Mouse (Mus musculus): ENCODE measurements at regions not wholly inside any gene's neighbourhood (a gene's known extent, or its start where the extent isn't known, plus 50 kb on each side); places are given as distances from the start of the nearest gene placed in this dataset.

- Histone ChIP-seq H3K36me3 (ENCODE audit: control insufficient read depth, insufficient read depth, low read length) (no peaks in the 10 kb centered on the region), H3K4me2 (ENCODE audit: low read length) (no peak overlapping the region), H3K27me3 (ENCODE audit: control insufficient read depth, insufficient read depth, low read length) (peaks cover 3% of the 10 kb centered on the region; the same call in 1 of the 2 replicates), H3K4me1 (ENCODE audit: control insufficient read depth in 2 of 2, insufficient read depth in 2 of 2, low read length in 2 of 2) (peaks cover 0 to 4% of the 10 kb centered on the region in 2 experiments; a peak in 2 of 4 replicates), H3K27ac (replicated peaks in 1 of 2; ENCODE audit: control insufficient read depth in 1 of 2, insufficient read depth in 1 of 2, low read depth in 2 of 2, low read length in 2 of 2) (no peak overlapping the region), H3K9ac (ENCODE audit: low read length) (no peak overlapping the region), H3K4me3 (ENCODE audit: control insufficient read depth in 1 of 2, insufficient read depth in 1 of 2, low read depth in 1 of 2, low read length in 2 of 2) (no peak overlapping the region), H3K9me3 (ENCODE audit: control insufficient read depth, low read length) (no peaks in the 10 kb centered on the region)
- no peak for ATAC-seq (ENCODE audit: insufficient number of reproducible peaks, insufficient read depth, low FRiP score, low read depth)
- WGBS, result 65% methylated on average over 15 of the region's 15 CpGs
These were observed 70.8 kb downstream of the Sall1 start for GRCm38 (mm10) chr8:88972993-88973690.

- no peak overlapping the region for H3K4me3 ChIP-seq (ENCODE audit: control insufficient read depth in 1 of 2, insufficient read depth in 1 of 2, low read depth in 1 of 2, low read length in 2 of 2)
- no peak for ATAC-seq (ENCODE audit: insufficient number of reproducible peaks, insufficient read depth, low FRiP score, low read depth)
- H3K9me3 ChIP-seq (ENCODE audit: control insufficient read depth, low read length), result 0 out of 2 replicates have a peak, but pooled peaks cover 11% of the 10 kb centered on the region
- no peak overlapping the region for H3K27ac ChIP-seq (replicated peaks in 1 of 2; ENCODE audit: control insufficient read depth in 1 of 2, insufficient read depth in 1 of 2, low read depth in 2 of 2, low read length in 2 of 2)
- no peaks in the 10 kb centered on the region for H3K36me3 ChIP-seq (ENCODE audit: control insufficient read depth, insufficient read depth, low read length)
- no peak overlapping the region for H3K9ac ChIP-seq (ENCODE audit: low read length)
- no peaks in the 10 kb centered on the region for H3K27me3 ChIP-seq (ENCODE audit: control insufficient read depth, insufficient read depth, low read length)
- H3K4me2 ChIP-seq (ENCODE audit: low read length), result no peak overlapping the region
- no peaks in the 10 kb centered on the region for H3K4me1 ChIP-seq (ENCODE audit: control insufficient read depth in 2 of 2, insufficient read depth in 2 of 2, low read length in 2 of 2)
These were observed 85.1 kb downstream of the Sall1 start for GRCm38 (mm10) chr8:88958843-88959242.

GRCm38 (mm10) chr8:88953178-88953577, 90.8 kb downstream of the Sall1 start:
- ATAC-seq (ENCODE audit: insufficient number of reproducible peaks, insufficient read depth, low FRiP score, low read depth), result no peak
- no peak overlapping the region for H3K4me3 ChIP-seq (ENCODE audit: control insufficient read depth in 1 of 2, insufficient read depth in 1 of 2, low read depth in 1 of 2, low read length in 2 of 2)
- no peaks in the 10 kb centered on the region for H3K36me3 ChIP-seq (ENCODE audit: control insufficient read depth, insufficient read depth, low read length)
- no peak overlapping the region for H3K27ac ChIP-seq (replicated peaks in 1 of 2; ENCODE audit: control insufficient read depth in 1 of 2, insufficient read depth in 1 of 2, low read depth in 2 of 2, low read length in 2 of 2)
- WGBS, result 72% methylated on average over 2 of the region's 2 CpGs
- H3K9me3 ChIP-seq (ENCODE audit: control insufficient read depth, low read length), result 0 out of 2 replicates have a peak, but pooled peaks cover 11% of the 10 kb centered on the region
- H3K4me1 ChIP-seq (ENCODE audit: control insufficient read depth in 2 of 2, insufficient read depth in 2 of 2, low read length in 2 of 2), result peaks cover 0 to 2% of the 10 kb centered on the region in 2 experiments; a peak in 2 of 4 replicates
- H3K9ac ChIP-seq (ENCODE audit: low read length), result no peak overlapping the region
- no peak overlapping the region for H3K4me2 ChIP-seq (ENCODE audit: low read length)
- H3K27me3 ChIP-seq (ENCODE audit: control insufficient read depth, insufficient read depth, low read length), result no peaks in the 10 kb centered on the region

- no peak for ATAC-seq (ENCODE audit: insufficient number of reproducible peaks, insufficient read depth, low FRiP score, low read depth)
- 85% methylated on average over 7 of the region's 7 CpGs for WGBS
These were observed 92.2 kb downstream of the Sall1 start for GRCm38 (mm10) chr8:88951829-88952155.

GRCm38 (mm10) chr8:88951145-88951828, 92.7 kb downstream of the Sall1 start:
- ATAC-seq (ENCODE audit: insufficient number of reproducible peaks, insufficient read depth, low FRiP score, low read depth), result no peak
- H3K4me1 ChIP-seq (ENCODE audit: control insufficient read depth in 2 of 2, insufficient read depth in 2 of 2, low read length in 2 of 2), result peaks cover 0 to 2% of the 10 kb centered on the region in 2 experiments; a peak in 2 of 4 replicates
- no peaks in the 10 kb centered on the region for H3K36me3 ChIP-seq (ENCODE audit: control insufficient read depth, insufficient read depth, low read length)
- no peaks in the 10 kb centered on the region for H3K27me3 ChIP-seq (ENCODE audit: control insufficient read depth, insufficient read depth, low read length)
- no peak overlapping the region for H3K4me2 ChIP-seq (ENCODE audit: low read length)
- H3K27ac ChIP-seq (replicated peaks in 1 of 2; ENCODE audit: control insufficient read depth in 1 of 2, insufficient read depth in 1 of 2, low read depth in 2 of 2, low read length in 2 of 2), result no peak overlapping the region
- H3K9ac ChIP-seq (ENCODE audit: low read length), result no peak overlapping the region
- H3K9me3 ChIP-seq (ENCODE audit: control insufficient read depth, low read length), result no peaks in the 10 kb centered on the region
- no peak overlapping the region for H3K4me3 ChIP-seq (ENCODE audit: control insufficient read depth in 1 of 2, insufficient read depth in 1 of 2, low read depth in 1 of 2, low read length in 2 of 2)
- 81% methylated on average over 16 of the region's 16 CpGs for WGBS

More at GRCm38 (mm10) chr8:88951829-88952155, 92.2 kb downstream of the Sall1 start:
- Histone ChIP-seq H3K4me2 (ENCODE audit: low read length) (no peak overlapping the region), H3K27me3 (ENCODE audit: control insufficient read depth, insufficient read depth, low read length) (no peaks in the 10 kb centered on the region), H3K36me3 (ENCODE audit: control insufficient read depth, insufficient read depth, low read length) (no peaks in the 10 kb centered on the region), H3K4me1 (ENCODE audit: control insufficient read depth in 2 of 2, insufficient read depth in 2 of 2, low read length in 2 of 2) (peaks cover 0 to 2% of the 10 kb centered on the region in 2 experiments; a peak in 2 of 4 replicates), H3K9ac (ENCODE audit: low read length) (no peak overlapping the region), H3K4me3 (ENCODE audit: control insufficient read depth in 1 of 2, insufficient read depth in 1 of 2, low read depth in 1 of 2, low read length in 2 of 2) (no peak overlapping the region), H3K9me3 (ENCODE audit: control insufficient read depth, low read length) (0 out of 2 replicates have a peak, but pooled peaks cover 2% of the 10 kb centered on the region), H3K27ac (replicated peaks in 1 of 2; ENCODE audit: control insufficient read depth in 1 of 2, insufficient read depth in 1 of 2, low read depth in 2 of 2, low read length in 2 of 2) (no peak overlapping the region)

- H3K36me3 ChIP-seq (ENCODE audit: control insufficient read depth, insufficient read depth, low read length), result no peaks in the 10 kb centered on the region
- H3K4me3 ChIP-seq (ENCODE audit: control insufficient read depth in 1 of 2, insufficient read depth in 1 of 2, low read depth in 1 of 2, low read length in 2 of 2), result no peak overlapping the region
- H3K4me2 ChIP-seq (ENCODE audit: low read length), result no peak overlapping the region
- no peak for ATAC-seq (ENCODE audit: insufficient number of reproducible peaks, insufficient read depth, low FRiP score, low read depth)
- no peaks in the 10 kb centered on the region for H3K27me3 ChIP-seq (ENCODE audit: control insufficient read depth, insufficient read depth, low read length)
- no peaks in the 10 kb centered on the region for H3K9me3 ChIP-seq (ENCODE audit: control insufficient read depth, low read length)
- 91% methylated on average over 6 of the region's 6 CpGs for WGBS
- no peak overlapping the region for H3K9ac ChIP-seq (ENCODE audit: low read length)
- H3K27ac ChIP-seq (replicated peaks in 1 of 2; ENCODE audit: control insufficient read depth in 1 of 2, insufficient read depth in 1 of 2, low read depth in 2 of 2, low read length in 2 of 2), result no peak overlapping the region
- H3K4me1 ChIP-seq (ENCODE audit: control insufficient read depth in 2 of 2, insufficient read depth in 2 of 2, low read length in 2 of 2), result peaks cover 0 to 2% of the 10 kb centered on the region in 2 experiments; a peak in 2 of 4 replicates
These were observed 94.0 kb downstream of the Sall1 start for GRCm38 (mm10) chr8:88949975-88950374.

- 64% methylated on average over 16 of the region's 16 CpGs for WGBS
- Histone ChIP-seq H3K4me3 (ENCODE audit: control insufficient read depth in 1 of 2, insufficient read depth in 1 of 2, low read depth in 1 of 2, low read length in 2 of 2) (no peak overlapping the region), H3K4me2 (ENCODE audit: low read length) (no peak overlapping the region)
These were observed 95.0 kb downstream of the Sall1 start for GRCm38 (mm10) chr8:88948981-88949380.

More at GRCm38 (mm10) chr8:88948981-88949380, 95.0 kb downstream of the Sall1 start:
- peaks cover 0 to 2% of the 10 kb centered on the region in 2 experiments; a peak in 2 of 4 replicates for H3K4me1 ChIP-seq (ENCODE audit: control insufficient read depth in 2 of 2, insufficient read depth in 2 of 2, low read length in 2 of 2)
- no peak overlapping the region for H3K27ac ChIP-seq (replicated peaks in 1 of 2; ENCODE audit: control insufficient read depth in 1 of 2, insufficient read depth in 1 of 2, low read depth in 2 of 2, low read length in 2 of 2)
- no peaks in the 10 kb centered on the region for H3K36me3 ChIP-seq (ENCODE audit: control insufficient read depth, insufficient read depth, low read length)
- ATAC-seq (ENCODE audit: insufficient number of reproducible peaks, insufficient read depth, low FRiP score, low read depth), result no peak
- no peaks in the 10 kb centered on the region for H3K9me3 ChIP-seq (ENCODE audit: control insufficient read depth, low read length)
- no peak overlapping the region for H3K9ac ChIP-seq (ENCODE audit: low read length)
- no peaks in the 10 kb centered on the region for H3K27me3 ChIP-seq (ENCODE audit: control insufficient read depth, insufficient read depth, low read length)
